Mouse (Mus musculus): ENCODE data around the gene Hist1h2be.
"Not testable (repeated sequence)": the region's sequence is repeated elsewhere in the genome, so short reads cannot be mapped to it uniquely, and the experiment has no call there.

Gene Hist1h2be

DNA sequence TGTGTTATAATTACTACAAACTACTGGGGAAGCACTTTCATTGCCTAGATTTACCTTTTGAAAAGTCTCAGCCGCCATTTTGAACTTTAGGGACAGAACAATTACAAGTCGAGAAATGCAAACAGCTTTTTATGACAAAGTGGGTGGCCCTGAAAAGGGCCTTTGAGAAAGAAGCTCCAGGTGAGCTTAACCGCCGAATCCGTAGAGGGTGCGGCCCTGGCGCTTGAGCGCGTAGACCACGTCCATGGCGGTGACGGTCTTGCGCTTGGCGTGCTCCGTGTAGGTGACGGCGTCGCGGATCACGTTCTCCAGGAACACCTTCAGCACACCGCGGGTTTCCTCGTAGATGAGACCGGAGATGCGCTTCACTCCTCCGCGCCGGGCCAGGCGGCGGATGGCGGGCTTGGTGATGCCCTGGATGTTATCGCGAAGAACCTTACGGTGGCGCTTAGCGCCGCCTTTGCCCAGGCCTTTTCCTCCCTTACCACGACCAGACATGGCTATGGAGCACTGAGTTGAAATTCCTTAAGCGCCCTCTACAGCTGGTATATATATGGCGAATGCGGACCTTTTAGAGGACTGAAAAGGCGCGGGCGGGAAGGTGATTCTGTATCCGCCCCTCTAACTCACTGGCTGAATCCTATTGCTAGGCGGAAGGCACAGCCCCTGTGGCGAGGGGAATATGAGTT lies 69.6 kb downstream of the Hist1h2be start, which contains the start of gene Hist1h4f:
Hist1h4f (minus strand) TSS at position 503 of the 689 bp plus-strand sequence.
- peak; percentile 94 to 96 for DNase-seq (ENCODE audit: low spot score in 2 of 2)

DNA sequence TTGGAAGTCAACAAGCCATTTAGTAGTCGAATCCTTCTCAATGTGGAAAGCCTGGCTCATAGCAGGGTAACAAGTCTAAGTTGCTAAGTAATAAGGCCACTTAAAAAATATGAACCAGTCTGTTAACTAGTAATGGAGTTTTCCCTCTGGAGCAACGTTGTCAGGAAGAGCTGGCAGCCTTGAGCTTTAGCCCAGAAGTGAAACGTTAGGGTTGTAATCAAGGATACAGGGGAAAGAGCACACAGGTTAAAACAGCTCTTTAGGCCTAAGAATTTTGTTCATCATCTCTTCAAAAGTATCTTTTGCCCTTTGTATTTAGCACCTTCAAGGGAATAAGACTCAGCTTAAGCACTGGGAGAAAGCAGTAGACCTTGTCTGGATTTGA lies 70.2 kb downstream of the Hist1h2be start:
- DNase-seq (ENCODE audit: low spot score in 2 of 2) = no peak

- DNase-seq (ENCODE audit: low spot score in 2 of 2) = no peak
These were observed 74.2 kb downstream of the Hist1h2be start for GRCm38 (mm10) chr13:23546694-23547093.

GRCm38 (mm10) chr13:23544787-23545120 lies 76.2 kb downstream of the Hist1h2be start:
- DNase-seq (ENCODE audit: low spot score in 2 of 2) = not testable (repeated sequence)

GRCm38 (mm10) chr13:23543965-23544786 lies 76.7 kb downstream of the Hist1h2be start, which contains the start of gene Hist1h3f:
Hist1h3f (plus strand) TSS chr13:23544052.
- peak; percentile 66 to 82 for DNase-seq (ENCODE audit: low spot score in 2 of 2)

DNA sequence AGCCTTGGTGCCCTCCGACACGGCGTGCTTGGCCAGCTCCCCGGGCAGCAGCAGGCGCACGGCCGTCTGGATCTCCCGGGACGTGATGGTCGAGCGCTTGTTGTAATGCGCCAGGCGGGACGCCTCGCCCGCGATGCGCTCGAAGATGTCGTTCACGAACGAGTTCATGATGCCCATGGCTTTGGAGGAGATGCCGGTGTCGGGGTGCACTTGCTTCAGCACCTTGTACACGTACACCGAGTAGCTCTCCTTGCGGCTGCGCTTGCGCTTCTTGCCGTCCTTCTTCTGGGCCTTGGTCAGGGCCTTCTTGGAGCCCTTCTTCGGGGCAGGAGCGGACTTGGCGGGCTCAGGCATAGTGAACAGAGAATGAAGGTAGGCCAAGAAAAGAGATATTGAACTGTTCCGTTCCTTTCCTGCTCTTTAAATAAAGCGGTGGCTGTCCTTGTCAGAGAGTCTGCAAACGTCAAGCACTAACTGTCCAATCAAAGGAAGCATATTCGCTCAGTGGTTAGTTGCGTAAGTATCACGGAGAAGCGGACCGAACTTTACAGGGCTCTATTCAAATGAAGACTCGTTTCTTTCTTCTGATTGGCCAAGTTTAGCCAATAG lies 77.8 kb downstream of the Hist1h2be start, which contains the start of gene Hist1h2bh:
Hist1h2bh (minus strand) TSS at position 394 of the 609 bp plus-strand sequence.
- peak; percentile 80 to 93 for DNase-seq (ENCODE audit: low spot score in 2 of 2)

- DNase-seq (ENCODE audit: low spot score in 2 of 2) = not testable (repeated sequence)
These were observed 78.5 kb downstream of the Hist1h2be start for GRCm38 (mm10) chr13:23542225-23542980.

DNA sequence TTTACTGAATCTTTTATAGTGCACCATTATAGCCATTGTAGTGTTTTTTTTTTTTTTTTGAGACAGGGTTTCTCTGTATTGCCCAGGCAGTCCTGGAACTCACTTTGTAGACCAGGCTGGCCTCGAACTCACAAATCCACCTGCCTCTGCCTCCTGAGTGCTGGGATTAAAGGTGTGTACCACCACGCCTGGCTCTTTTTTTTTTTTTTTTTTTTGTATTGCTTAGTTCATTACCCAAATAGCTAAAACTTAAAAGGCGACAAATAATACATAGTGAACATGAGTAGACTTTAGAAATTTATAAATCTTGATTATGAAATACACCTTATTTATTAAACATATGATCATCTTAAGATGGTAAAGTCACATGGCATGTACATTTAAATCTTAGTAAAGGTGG lies 79.4 kb downstream of the Hist1h2be start:
- DNase-seq (ENCODE audit: low spot score in 2 of 2) = no peak

DNA sequence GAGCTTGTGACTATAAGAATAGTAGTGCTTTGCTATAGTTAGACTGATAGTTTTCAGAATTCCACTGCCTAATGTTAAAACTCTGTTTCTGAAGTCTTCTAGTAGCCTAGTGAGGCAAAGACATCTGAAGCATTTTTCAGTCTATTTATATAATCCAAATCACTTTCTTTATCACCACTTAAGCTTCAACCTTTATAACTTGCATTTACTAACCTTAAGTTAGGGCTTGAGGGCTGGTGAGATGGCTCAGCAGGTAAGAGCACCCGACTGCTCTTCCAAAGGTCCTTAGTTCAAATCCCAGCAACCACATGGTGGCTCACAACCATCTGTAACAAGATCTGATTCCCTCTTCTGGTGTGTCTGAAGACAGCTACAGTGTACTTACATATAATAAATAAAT lies 81.1 kb downstream of the Hist1h2be start:
- not testable (repeated sequence) for DNase-seq (ENCODE audit: low spot score in 2 of 2)

DNA sequence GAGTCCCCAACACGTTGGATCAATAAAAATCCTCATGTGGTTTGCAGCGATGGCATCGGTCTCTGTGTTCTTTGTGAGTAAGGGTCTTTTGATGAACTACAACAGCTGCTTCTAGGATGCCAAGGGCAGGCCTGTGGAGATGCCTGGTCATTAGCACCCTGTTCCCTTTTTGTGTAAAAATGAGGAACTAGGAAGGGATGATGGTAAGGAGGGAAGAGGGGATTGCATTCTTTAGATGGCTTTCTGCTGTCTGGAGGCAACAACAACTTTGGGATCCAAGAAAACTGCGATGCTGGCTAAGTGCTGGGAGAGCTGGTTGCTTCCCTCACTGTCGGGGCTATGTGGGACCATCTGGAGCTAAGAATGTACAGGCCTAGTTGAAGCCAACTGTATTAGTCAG lies 82.7 kb downstream of the Hist1h2be start:
- no peak for DNase-seq (ENCODE audit: low spot score in 2 of 2)

GRCm38 (mm10) chr13:23537006-23537710 lies 83.8 kb downstream of the Hist1h2be start:
- no peak for DNase-seq (ENCODE audit: low spot score in 2 of 2)

- no peak for DNase-seq (ENCODE audit: low spot score in 2 of 2)
These were observed 84.7 kb downstream of the Hist1h2be start for GRCm38 (mm10) chr13:23536076-23536822.

- peak; percentile 96 to 98 for DNase-seq (ENCODE audit: low spot score in 2 of 2)
These were observed 85.5 kb downstream of the Hist1h2be start, which contains the start of gene Hist1h3g for GRCm38 (mm10) chr13:23535137-23536075. Hist1h3g (plus strand) TSS chr13:23535422.

- DNase-seq (ENCODE audit: low spot score in 2 of 2) = peak in 1 of 2 experiments; percentile 48
These were observed 86.4 kb downstream of the Hist1h2be start for GRCm38 (mm10) chr13:23534368-23535131.

Measured in right cerebral cortex, postnatal 10 days (tissue).